Mouse (Mus musculus) lung, postnatal 25 days (tissue): ENCODE data around the gene Decr2.
"Not testable (repeated sequence)": the region's sequence is repeated elsewhere in the genome, so short reads cannot be mapped to it uniquely, and the experiment has no call there.

Experiments used
- DNase-seq: peaks from one replicate; pipeline ENCODE4 v3.0.0; 2022; ENCODE audit warnings: low spot score

The Decr2 gene

GRCm38 (mm10) chr17:26089905-26090632, at the start of gene Decr2:
TSS of gene Decr2 (minus strand) at chr17:26090337.
- peak; percentile 91 for DNase-seq

GRCm38 (mm10) chr17:26138901-26139381, 48.8 kb upstream of the Decr2 start:
- no peak for DNase-seq

GRCm38 (mm10) chr17:26138239-26138836, 48.2 kb upstream of the Decr2 start, which contains the start of gene Axin1:
TSS of gene Axin1 (plus strand) at chr17:26138688.
- peak; percentile 96 for DNase-seq

- DNase-seq, result no peak
These were observed 47.6 kb upstream of the Decr2 start for GRCm38 (mm10) chr17:26137751-26138130.

- DNase-seq, result no peak
These were observed 47.1 kb upstream of the Decr2 start for GRCm38 (mm10) chr17:26137106-26137750.

GRCm38 (mm10) chr17:26131856-26132853, 42.0 kb upstream of the Decr2 start:
- DNase-seq, result no peak

- no peak for DNase-seq
These were observed 41.1 kb upstream of the Decr2 start for GRCm38 (mm10) chr17:26131062-26131732.

GRCm38 (mm10) chr17:26125226-26125625, 35.1 kb upstream of the Decr2 start:
- no peak for DNase-seq

GRCm38 (mm10) chr17:26124560-26124959, 34.4 kb upstream of the Decr2 start:
- DNase-seq, result no peak

GRCm38 (mm10) chr17:26123267-26123684, 33.1 kb upstream of the Decr2 start, which contains the start of gene Mrpl28:
TSS of gene Mrpl28 (plus strand) at chr17:26123500.
- DNase-seq, result peak; percentile 91

- DNase-seq, result no peak
These were observed 32.4 kb upstream of the Decr2 start for GRCm38 (mm10) chr17:26122431-26123140.

- DNase-seq, result peak; percentile 41
These were observed 29.9 kb upstream of the Decr2 start for GRCm38 (mm10) chr17:26119766-26120710.

GRCm38 (mm10) chr17:26116503-26117258, 26.5 kb upstream of the Decr2 start:
- no peak for DNase-seq

GRCm38 (mm10) chr17:26115956-26116487, 25.9 kb upstream of the Decr2 start:
- DNase-seq, result no peak

GRCm38 (mm10) chr17:26115205-26115898, 25.2 kb upstream of the Decr2 start:
- DNase-seq, result peak; percentile 73

GRCm38 (mm10) chr17:26114461-26114860, 24.3 kb upstream of the Decr2 start:
- not testable (repeated sequence) for DNase-seq

GRCm38 (mm10) chr17:26114061-26114460, 23.9 kb upstream of the Decr2 start:
- no peak for DNase-seq
